Comparison of ENCODE assay signal across 8 mouse cellular contexts in the genomic region with DNA sequence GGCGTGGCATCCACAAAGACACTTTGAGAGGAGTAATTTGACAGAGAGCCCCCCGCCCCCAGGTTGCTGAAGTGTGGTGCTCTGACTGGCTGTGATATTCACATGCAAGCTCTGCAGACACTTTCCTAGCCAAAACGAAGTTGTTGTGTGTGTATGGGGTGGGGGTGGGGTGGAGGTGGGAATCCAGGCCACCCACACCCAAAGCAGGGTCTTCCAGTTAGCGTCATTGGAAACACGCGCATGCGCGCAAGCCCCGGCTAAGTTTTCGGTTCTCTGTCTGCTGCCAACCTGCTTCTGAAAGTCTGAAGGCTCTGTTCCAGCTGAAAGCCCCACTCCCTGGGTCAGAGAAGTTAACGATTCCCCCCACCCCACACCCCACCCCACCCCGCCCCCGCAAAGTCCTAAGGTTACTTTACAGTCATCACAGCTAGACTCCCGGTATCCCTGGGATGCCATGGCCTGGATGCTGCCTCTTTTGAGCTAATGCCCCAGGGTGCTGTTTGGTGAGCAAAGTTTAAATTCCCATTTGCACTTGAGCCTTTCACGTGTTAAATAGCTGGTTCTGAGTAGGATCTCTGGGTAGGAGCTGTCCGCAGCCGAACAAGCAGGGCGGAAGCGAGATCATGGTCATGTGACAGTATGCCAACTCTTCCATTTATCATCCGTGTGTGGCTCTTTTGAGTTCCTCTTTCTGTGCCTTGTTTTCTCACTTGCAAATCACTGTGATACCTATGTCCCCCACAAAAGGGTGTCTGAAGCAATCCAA. TPM values are rescaled to one million over a fixed set of nuclear protein-coding genes. Genes with fewer than 3 reads are reported as not detected.
A peak's percentile ranks its signal among the peaks of the same experiment; 100 is the strongest.
DNase-seq lines count a peak whose midpoint lies in the region; ATAC-seq and TF ChIP-seq lines count a peak whose summit lies in the region.

No protein-coding gene starts in this region.

- H3K4me1 ChIP-seq in midbrain, postnatal 0 days (ENCODE audit: insufficient read depth, low read length), result no peaks in the 10 kb centered on the region; the same call in 1 of the 2 replicates

- H3K27me3 ChIP-seq in midbrain, postnatal 0 days (ENCODE audit: insufficient read depth, low read length), result no peaks in the 10 kb centered on the region

- no peaks in the 10 kb centered on the region for H3K36me3 ChIP-seq in midbrain, postnatal 0 days (ENCODE audit: insufficient read depth, low read length)

- ATAC-seq in midbrain, postnatal 0 days (ENCODE audit: low FRiP score), result peak; percentile 88

- peak overlapping the region; percentile 68 for H3K4me2 ChIP-seq in midbrain, postnatal 0 days (ENCODE audit: low read depth, low read length, poor library complexity, severe bottlenecking)

- intact Hi-C loops in left cerebral cortex, postnatal 4 days (cut with DNase I), result loop anchor here (10.0 kb wide), 1 partner anchor 96 kb away; no protein-coding TSS in a partner anchor

- peak; percentile 72 for DNase-seq in left cerebral cortex, postnatal 4 days
- no peak for DNase-seq in left cerebral cortex, adult 18-20 months (ENCODE audit: low spot score in 2 of 2)
- peak; percentile 39 to 66 for DNase-seq in adrenal gland, postnatal 36 days
- DNase-seq in forelimb bud, embryonic 11.5 days (ENCODE audit: low read depth, low spot score), result peak; percentile 63
- DNase-seq in kidney, postnatal 4 days, result peak; percentile 72 to 79
- DNase-seq in midbrain, postnatal 0 days (ENCODE audit: low spot score), result peak; percentile 82
- DNase-seq in urinary bladder, postnatal 25 days (ENCODE audit: low spot score), result no peak
- DNase-seq in gastrocnemius, adult 8-10 months (ENCODE audit: low spot score in 2 of 2), result no peak

- peak overlapping the region; percentile 42 for H3K9ac ChIP-seq in midbrain, postnatal 0 days (replicated peaks; ENCODE audit: low read length, poor library complexity, severe bottlenecking)

- WGBS in midbrain, postnatal 0 days, result 10% methylated on average over 20 of the region's 20 CpGs

- H3K9me3 ChIP-seq in midbrain, postnatal 0 days (ENCODE audit: low read length), result no peaks in the 10 kb centered on the region

- H3K4me3 ChIP-seq in midbrain, postnatal 0 days (ENCODE audit: low read depth, low read length), result peak overlapping the region; percentile 31

- TF ChIP-seq CTCF in midbrain, postnatal 0 days (IDR thresholded peaks at IDR 0.05), result no peak

- H3K27ac ChIP-seq in midbrain, postnatal 0 days (ENCODE audit: low read depth, low read length), result peak overlapping the region; percentile 38

RNA-seq across cellular contexts. Expression of a gene that starts 7.5 kb away (rescaled TPM):
- total RNA-seq in left cerebral cortex, postnatal 4 days (2021), result 1 to 10 TPM; 7.4 to 7.6 TPM
- 1 to 10 TPM; 6.7 to 7.3 TPM for total RNA-seq in left cerebral cortex, adult 18-20 months (2021)
- 10 to 100 TPM; 18.0 to 18.4 TPM for total RNA-seq in adrenal gland, postnatal 36 days (2021)
- total RNA-seq in midbrain, postnatal 0 days (2014; rRNA removed), result 9.5 and 9.6 TPM in 2 replicates
- polyA plus RNA-seq in midbrain, postnatal 0 days (2015; fragmentation: Nextera tagmentation; extraction: Ambion mirVana), result 7.0 and 7.3 TPM in 2 replicates
- total RNA-seq in gastrocnemius, adult 8-10 months (2022), result 1 to 10 TPM; 2.5 to 4.5 (median 2.7) TPM

Comparison
In these comparisons a context has a peak if more than half of its experiments do, and no peak if none do; other contexts are left out.
1. DNase-seq: peak in left cerebral cortex, postnatal 4 days (single experiment), adrenal gland, postnatal 36 days (2 of 2), forelimb bud, embryonic 11.5 days (single experiment), kidney, postnatal 4 days (2 of 2) and midbrain, postnatal 0 days (single experiment); none in left cerebral cortex, adult 18-20 months (0 of 2), urinary bladder, postnatal 25 days (single experiment) and gastrocnemius, adult 8-10 months (0 of 2).